Mouse (Mus musculus): ENCODE results near the gene Olfr481.

The Olfr481 gene

GRCm38 (mm10) chr7:108079555-108079954, at the start of gene Olfr481:
Gene Olfr481 (plus strand): TSS chr7:108079855.
- no peak for DNase-seq

GRCm38 (mm10) chr7:108033889-108034288, 45.8 kb upstream of the Olfr481 start, which contains the start of gene Olfr478:
Gene Olfr478 (minus strand): TSS chr7:108033989.
- DNase-seq = no peak

- no peak for DNase-seq
Observed at GRCm38 (mm10) chr7:108050393-108050792, 29.3 kb upstream of the Olfr481 start, which contains the start of gene Olfr479. Gene Olfr479 (plus strand): TSS chr7:108050693.

GRCm38 (mm10) chr7:108067246-108067645, 12.4 kb upstream of the Olfr481 start, which contains the start of gene Olfr480:
Gene Olfr480 (minus strand): TSS chr7:108067346.
- DNase-seq = no peak

- no peak for DNase-seq
Observed at GRCm38 (mm10) chr7:108097486-108097885, 17.8 kb downstream of the Olfr481 start, which contains the start of gene Olfr482. Gene Olfr482 (minus strand): TSS chr7:108097586.

GRCm38 (mm10) chr7:108100549-108100948, 20.9 kb downstream of the Olfr481 start, which contains the start of gene Olfr483:
Gene Olfr483 (plus strand): TSS chr7:108100849.
- no peak for DNase-seq

- DNase-seq = no peak
Observed at GRCm38 (mm10) chr7:108120681-108121080, 41.0 kb downstream of the Olfr481 start.

GRCm38 (mm10) chr7:108121416-108121815, 41.8 kb downstream of the Olfr481 start:
- DNase-seq = no peak

GRCm38 (mm10) chr7:108127349-108127748, 47.7 kb downstream of the Olfr481 start, which contains the start of gene Olfr484:
Gene Olfr484 (minus strand): TSS chr7:108127449.
- no peak for DNase-seq
